Mouse (Mus musculus): ENCODE measurements around the gene Prc1.
"Not testable (repeated sequence)": the region's sequence is repeated elsewhere in the genome, so short reads cannot be mapped to it uniquely, and the experiment has no call there.

Gene Prc1

DNA sequence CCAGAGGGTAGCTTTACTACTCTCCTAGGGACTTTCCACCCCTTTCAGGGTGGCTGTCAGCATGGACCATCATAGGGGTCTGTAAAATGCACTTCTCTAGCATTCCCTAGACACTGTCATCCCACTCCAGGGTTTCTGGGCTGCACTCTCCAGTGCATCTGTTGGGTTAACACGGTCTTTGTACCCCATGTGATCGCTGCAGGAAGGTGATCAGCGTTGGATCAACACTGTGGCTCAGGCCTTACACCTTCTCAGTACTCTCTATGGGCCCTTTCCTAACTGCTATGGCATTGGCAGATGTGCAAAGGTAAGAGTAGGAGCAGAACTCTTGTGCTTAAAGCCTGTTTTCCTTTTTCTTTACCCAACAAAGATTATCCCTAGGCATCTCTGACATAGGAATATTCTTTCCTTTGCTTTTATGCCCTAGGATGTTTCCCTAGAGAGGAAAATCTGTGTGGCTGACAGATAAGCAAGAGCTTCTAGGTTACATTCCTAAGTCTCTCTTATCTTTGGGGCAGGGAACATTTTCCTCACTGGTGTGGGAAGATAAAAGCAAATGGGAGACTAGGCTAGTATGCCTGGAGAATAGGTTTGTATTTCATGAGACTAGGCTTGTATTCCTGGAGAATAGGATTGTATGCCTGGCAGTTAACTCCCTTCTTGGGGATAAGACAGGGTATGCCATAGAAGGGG, 10.9 kb upstream of the Prc1 start:
- intact Hi-C loops (cut with DNase I) = no loop called here

DNA sequence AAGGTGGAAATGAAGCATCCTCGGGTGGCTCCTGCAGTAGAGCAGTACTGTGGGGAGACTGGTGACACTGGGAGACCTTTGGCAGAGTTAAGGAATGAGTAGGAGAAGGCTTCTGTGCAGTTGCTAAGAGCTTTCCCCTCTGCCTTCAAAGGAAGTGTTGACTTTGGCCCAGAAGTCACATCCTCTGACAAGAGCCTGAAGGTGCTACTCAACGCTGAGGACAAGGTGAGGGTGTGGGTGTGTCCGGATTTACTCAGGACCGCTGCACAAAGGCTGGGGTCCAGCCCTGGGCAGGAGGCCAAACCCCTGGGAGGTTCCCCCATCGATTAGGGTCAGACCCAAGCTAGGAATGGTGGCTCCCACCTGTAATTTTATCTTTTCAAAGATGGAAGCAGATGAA, 9.9 kb upstream of the Prc1 start:
- intact Hi-C loops (cut with DNase I) = no loop called here

GRCm38 (mm10) chr7:80285725-80286124, 8.5 kb upstream of the Prc1 start:
- intact Hi-C loops (cut with DNase I) = no loop called here

DNA sequence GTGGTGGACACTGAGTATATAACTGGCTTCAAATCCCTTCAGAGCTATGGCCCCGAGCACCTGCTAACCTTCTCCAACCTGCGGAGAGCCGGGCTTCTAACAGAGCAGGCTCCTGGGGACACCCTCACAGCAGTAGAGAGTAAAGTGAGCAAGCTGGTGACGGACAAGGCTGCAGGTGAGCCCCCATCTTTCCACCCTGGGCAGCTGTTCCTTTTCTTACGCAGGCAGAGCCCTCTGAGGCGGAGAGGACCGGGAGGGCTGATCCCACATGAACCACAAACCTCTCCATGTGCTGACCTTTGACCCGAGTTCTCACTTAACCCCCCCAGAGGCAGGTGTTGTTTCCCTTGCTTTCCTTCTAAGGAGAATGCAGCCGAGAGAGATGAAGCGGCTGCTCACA, 6.5 kb upstream of the Prc1 start:
- intact Hi-C loops (cut with DNase I) = no loop called here

DNA sequence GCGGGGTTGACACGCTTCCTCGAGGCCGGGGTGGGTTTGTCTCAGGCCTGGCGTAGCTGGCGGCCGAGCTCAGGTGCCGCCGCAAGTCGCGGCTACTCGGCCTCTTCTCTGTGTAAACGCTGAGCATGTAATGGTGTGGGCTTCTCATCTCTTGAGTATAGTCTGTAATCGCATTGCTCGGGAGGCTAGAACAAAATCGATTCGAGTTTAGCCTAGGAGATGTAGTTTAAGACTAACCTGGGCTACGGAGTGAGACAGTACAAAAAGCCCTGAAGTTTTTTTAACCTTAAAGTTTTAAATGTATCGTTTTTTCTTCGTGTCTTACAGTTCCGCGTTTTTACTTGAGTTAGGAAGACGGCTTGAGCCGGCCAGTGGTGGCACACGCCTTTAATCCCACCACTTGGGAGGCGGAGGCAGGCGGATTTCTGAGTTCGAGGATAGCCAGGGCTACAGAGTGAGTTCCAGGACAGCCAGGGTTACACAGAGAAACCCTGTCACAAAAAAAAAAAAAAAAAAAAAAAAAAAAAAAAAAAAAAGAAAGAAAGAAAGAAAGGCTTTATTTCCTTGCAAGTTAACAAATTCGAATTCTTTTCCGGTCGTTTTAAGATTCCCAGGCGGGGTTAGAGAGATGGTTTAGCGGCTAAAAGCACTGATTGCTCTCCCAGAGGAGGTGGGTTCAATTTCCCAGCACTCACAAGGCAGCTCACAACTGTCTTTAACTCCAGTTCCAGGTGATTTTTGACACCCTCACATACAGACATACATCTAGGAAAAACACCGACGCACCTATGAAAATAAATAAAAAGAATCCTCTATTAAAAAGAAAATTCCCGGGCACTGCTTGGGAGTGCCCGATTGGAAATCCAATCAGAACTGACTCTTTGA, 756 bp downstream of the Prc1 start:
- intact Hi-C loops (cut with DNase I) = no loop called here

DNA sequence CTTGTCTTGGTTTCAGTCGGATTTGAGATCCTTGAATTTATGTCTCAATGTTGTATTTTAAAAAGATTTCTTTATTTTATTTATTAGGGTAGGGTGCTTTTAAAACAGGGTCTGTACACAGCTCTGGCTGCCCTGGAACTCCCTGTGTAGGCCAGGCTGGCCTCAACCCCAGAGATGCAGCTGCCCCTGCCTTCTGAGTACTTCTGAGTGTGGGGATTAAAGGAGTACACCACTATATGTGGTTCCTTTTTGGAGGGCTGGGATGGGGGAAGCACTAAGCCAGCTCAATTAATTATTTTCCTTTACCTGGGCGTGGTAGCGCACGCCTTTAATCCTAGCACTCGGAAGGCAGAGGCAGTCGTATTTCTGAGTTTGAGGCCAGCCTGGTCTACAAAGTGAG, 2.2 kb downstream of the Prc1 start:
- intact Hi-C loops (cut with DNase I) = no loop called here

- intact Hi-C loops (cut with DNase I) = no loop called here
Measured at GRCm38 (mm10) chr7:80297041-80297440, 2.8 kb downstream of the Prc1 start.

DNA sequence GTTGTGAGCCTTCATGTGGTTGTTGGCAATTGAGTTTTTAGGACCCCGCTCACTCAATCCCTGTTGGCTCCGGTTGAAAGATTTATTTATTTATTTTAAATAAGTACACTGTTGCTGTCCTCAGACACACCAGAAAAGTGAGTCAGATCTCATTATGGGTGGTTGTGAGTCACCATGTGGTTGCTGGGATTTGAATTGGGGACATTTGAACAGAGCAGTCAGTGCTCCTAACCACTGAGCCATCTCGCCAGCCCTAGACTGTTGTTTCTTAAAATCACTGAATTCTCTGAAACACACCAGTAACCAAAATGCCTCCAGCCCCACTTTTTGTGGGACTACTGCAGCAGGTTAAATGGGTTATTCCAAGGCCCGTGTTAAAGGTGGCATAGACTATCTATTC, 4.5 kb downstream of the Prc1 start:
- intact Hi-C loops (cut with DNase I) = no loop called here

GRCm38 (mm10) chr7:80299568-80299967, 5.3 kb downstream of the Prc1 start:
- intact Hi-C loops (cut with DNase I) = no loop called here

GRCm38 (mm10) chr7:80301522-80301921, 7.3 kb downstream of the Prc1 start:
- intact Hi-C loops (cut with DNase I) = no loop called here

- intact Hi-C loops (cut with DNase I) = no loop called here
Measured at GRCm38 (mm10) chr7:80307766-80308165, 13.5 kb downstream of the Prc1 start.

- intact Hi-C loops (cut with DNase I) = no loop called here
Measured at GRCm38 (mm10) chr7:80310771-80311170, 16.5 kb downstream of the Prc1 start.

- intact Hi-C loops (cut with DNase I) = no loop called here
Measured at GRCm38 (mm10) chr7:80315733-80316132, 21.5 kb downstream of the Prc1 start.

DNA sequence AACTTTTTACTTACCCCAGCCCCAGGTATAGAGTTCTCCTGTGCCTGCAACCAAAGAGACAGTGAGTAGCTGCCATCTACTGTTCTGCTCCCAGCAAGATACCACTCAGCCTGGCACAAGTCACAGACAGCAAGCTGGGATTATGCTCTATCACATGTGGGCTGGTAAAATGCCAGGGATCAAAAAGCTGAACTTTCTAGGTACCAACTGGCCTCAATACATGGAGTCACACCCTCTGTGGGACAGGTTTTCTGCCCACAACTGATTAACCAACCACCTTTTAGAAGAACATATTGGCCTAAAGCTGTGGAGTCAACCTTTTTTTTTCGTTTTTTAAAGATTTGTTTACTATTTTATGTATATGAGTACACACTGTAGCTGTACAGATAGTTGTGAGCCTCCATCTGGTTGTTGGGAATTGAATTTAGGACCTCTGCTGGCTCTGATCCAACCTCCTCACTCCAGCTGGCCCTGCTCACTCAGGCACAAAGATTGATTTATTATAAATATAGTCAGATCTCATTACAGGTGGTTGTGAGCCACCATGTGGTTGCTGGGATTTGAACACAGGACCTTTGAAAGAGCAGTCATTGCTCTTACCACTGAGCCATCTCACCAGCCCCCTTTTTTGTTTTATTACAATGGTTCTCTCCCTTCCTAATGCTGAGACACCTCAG, 23.3 kb downstream of the Prc1 start:
- intact Hi-C loops (cut with DNase I) = no loop called here

- intact Hi-C loops (cut with DNase I) = no loop called here
Measured at GRCm38 (mm10) chr7:80318670-80319069, 24.4 kb downstream of the Prc1 start.

- intact Hi-C loops (cut with DNase I) = no loop called here
Measured at GRCm38 (mm10) chr7:80319846-80320496, 25.7 kb downstream of the Prc1 start.

DNA sequence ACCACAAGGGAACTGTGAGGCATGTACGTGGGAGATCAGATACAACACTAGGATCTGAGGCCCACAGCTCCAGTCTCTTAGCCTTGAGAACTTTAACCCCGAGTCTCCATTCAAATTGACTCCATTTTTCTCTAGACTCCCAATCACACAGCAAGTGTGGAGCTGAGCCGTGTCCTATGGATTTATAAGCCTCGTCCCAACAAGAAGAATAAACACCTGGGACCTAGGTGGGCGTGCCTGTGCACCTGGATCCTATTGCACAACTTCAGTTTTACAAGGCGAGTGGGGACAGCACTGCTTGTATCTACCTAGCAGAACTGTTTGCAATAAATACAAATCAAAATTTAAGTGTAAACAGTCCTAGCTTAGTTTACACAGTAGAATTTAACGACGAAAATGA, 29.1 kb downstream of the Prc1 start:
- intact Hi-C loops (cut with DNase I) = no loop called here

GRCm38 (mm10) chr7:80324043-80324815, 30.0 kb downstream of the Prc1 start, which contains the start of gene Rccd1:
Gene Rccd1, minus strand, starts transcription at chr7:80324454.
- intact Hi-C loops (cut with DNase I) = no loop called here

DNA sequence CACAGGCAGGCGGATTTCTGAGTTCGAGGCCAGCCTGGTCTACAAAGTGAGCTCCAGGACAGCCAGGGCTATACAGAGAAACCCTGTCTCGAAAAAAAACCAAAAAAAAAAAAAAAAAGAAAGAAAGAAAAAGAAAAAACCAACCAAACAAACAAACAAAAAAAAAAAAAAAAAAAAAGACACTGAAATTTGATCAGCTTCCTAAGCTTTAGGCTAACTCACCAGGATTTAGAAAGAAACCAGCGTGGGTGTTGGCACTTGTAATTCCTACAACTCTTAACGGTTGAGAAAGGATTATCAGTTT, 30.5 kb downstream of the Prc1 start:
- intact Hi-C loops (cut with DNase I) = not testable (repeated sequence)

- intact Hi-C loops (cut with DNase I) = no loop called here
Measured at GRCm38 (mm10) chr7:80325292-80325868, 31.1 kb downstream of the Prc1 start.

DNA sequence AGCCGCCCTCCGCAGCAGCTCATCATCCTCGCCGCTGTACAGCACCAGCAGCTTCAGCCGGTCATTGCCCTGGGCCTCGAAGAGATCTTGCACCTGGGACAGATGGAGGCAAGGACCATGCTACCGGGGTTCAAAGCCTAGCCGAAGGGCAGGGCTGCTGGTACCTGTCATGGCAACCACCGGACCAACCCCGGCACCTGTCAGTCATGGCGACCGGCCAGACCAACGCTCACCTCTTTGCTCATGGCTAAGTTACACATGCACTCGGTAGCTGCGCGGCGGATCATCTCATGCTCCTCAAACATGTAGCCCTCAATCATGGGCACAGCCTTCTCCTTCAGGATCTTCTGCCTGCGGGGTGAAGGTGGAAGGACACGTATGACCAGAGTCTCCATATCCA, 31.8 kb downstream of the Prc1 start:
- intact Hi-C loops (cut with DNase I) = no loop called here

Measured in adrenal gland (tissue).